Mouse (Mus musculus) colon, adult 2 months (tissue): ENCODE results near the gene Dpt. TPM values are rescaled to one million over a fixed set of nuclear protein-coding genes. Genes with fewer than 3 reads are reported as not detected.

Experiments used
- polyA plus RNA-seq: library from polyadenylated mRNA; depleted of rRNA; stranded (reverse); fragments of >200 nt; gene quantifications from 2 replicates; pipeline ENCODE4 v1.2.3, GENCODE M21; 2012; rRNA removed

Gene Dpt
- 62.4 and 64.2 TPM in 2 replicates for polyA plus RNA-seq

GRCm38 (mm10) chr1:164796471-164796870 lies at the start of gene Dpt:
Gene Dpt, plus strand, starts transcription at chr1:164796644.

Other genes with a start within 250 kb of the Dpt start
- 0.49 and 0.86 TPM in 2 replicates for gene Xcl1, start 138.9 kb downstream of the Dpt start, polyA plus RNA-seq